Mouse (Mus musculus) mature B cell (primary cell): ENCODE results near the gene Osbpl9.

Source experiments
- in situ Hi-C: fragments of 300-500 bp; cut with MboI; formaldehyde crosslinking; loops from 2 replicates; pipeline ENCODE4 v1.14.3; 2019

Gene Osbpl9

GRCm38 (mm10) chr4:109201582-109202424 lies at the start of gene Osbpl9:
Gene Osbpl9 (minus strand): TSS chr4:109202272.
- in situ Hi-C loops: no loop called here

- in situ Hi-C loops: no loop called here
Measured at GRCm38 (mm10) chr4:109251605-109252004, 49.5 kb upstream of the Osbpl9 start.

DNA sequence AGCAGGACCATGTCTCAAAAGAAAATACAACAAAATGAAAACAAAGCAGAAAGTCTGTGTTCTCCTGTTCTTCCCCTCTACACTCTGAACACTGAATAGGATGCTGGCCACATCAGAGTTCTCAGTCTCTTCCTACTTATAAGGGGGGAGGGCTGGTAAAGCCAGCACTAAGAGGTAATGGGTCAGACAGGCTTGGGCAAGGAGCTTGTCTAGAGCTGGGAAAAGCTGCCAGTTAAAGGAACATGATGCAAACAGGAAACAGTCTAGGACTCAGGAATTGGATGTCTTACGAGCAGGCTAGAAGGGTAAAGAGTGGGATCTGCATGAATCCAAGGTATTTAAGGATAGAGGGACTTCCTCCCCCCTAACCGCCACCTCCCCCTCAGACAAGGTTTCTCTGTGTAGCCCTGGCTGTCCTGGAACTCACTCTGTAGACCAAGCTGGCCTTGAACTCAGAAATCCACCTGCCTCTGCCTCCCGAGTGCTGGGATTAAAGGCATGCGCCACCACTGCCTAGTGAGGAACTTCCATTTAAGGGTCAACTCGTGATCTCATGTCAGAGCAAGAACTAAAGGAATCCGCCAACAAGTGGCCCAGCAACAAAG lies 43.0 kb upstream of the Osbpl9 start:
- in situ Hi-C loops: no loop called here

DNA sequence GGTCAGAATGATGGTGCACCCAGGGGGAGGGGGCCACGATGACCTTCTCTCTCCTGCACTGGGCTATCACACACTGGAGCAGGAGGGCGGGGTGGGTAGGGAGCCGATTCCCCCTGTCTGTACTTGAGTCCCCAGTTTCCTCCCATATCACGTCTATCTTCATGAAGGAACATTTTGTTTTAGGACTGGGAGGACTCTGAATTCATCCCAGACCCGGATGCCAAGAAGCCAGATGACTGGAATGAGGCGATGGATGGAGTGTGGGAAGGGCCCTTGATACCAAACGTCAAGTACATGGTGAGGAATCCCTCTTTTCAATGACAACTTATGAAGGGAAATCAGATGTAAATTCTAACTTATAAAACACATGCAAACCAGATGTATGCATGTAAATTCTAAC lies 42.4 kb upstream of the Osbpl9 start:
- in situ Hi-C loops: no loop called here

- in situ Hi-C loops: no loop called here
Measured at GRCm38 (mm10) chr4:109241934-109242333, 39.9 kb upstream of the Osbpl9 start.

DNA sequence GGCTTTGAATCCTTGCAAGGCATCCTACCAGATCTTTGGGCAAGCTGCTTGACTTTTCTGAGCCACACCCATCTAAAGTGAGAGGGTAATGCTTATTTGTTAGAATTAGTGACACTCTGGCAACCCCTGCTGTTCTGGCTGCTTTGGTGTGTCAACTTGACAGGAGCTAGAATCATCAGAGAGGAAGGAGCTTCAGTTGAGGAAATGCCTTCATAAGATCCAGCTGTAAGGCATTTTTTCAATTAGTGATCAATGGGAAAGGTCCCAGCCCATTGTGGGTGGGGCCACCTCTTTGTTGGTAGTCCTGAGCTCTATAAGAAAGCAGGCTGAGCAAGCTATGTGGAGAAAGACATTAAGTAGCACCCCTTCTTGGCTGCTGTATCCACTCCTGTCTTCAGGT lies 39.1 kb upstream of the Osbpl9 start:
- in situ Hi-C loops: no loop called here

GRCm38 (mm10) chr4:109238428-109239268 lies 36.6 kb upstream of the Osbpl9 start:
- in situ Hi-C loops: no loop called here

- in situ Hi-C loops: no loop called here
Measured at GRCm38 (mm10) chr4:109236186-109236879, 34.3 kb upstream of the Osbpl9 start.

DNA sequence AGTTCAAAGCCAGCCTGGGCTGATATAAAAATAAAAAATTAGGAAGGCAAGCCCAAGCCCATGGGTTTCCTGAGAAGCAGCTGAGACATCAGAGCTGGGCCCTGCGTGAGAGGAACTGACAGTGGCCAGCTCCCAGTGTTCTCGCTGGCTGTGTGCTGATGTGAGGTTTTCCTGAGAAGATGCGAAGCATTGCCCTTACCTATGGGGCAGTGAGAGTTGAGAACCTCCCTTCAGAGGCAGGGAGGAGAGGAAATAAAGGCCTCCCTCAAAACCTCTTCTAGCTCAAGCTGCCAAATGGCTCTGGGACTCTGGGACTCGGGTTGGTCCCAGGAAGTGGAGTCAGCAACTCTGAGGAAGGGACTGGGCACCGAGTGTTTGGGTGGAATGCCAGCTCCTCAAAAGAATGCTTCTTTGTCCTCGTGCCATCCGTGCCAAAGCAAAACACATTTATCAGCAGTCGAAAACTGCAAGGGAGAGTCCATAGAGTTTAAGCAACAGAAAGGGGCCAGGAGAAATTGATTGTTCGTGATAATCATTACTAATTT lies 32.8 kb upstream of the Osbpl9 start:
- in situ Hi-C loops: no loop called here

DNA sequence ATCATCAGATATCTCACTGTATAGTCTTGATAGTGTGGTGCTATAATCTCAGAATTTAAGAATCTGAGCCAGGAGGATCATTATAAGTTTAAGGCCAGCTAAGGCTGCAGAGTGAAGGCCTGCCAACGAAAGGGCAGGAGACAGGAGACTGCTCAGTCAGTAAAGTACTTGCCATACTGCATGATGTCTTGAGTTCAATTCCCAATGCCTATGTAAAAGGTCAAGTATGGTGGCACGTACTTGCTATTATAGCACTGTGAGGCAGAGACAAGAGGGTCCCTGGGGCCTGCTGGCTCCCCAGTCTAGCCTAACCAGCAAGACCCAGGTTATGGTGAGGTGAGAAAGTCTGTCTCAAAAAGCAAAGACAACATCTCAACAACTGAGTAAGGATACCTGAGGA lies 32.1 kb upstream of the Osbpl9 start, which contains the start of gene Calr4:
Gene Calr4 (plus strand): TSS at position 301 of the 400 bp plus-strand sequence.
- in situ Hi-C loops: no loop called here

DNA sequence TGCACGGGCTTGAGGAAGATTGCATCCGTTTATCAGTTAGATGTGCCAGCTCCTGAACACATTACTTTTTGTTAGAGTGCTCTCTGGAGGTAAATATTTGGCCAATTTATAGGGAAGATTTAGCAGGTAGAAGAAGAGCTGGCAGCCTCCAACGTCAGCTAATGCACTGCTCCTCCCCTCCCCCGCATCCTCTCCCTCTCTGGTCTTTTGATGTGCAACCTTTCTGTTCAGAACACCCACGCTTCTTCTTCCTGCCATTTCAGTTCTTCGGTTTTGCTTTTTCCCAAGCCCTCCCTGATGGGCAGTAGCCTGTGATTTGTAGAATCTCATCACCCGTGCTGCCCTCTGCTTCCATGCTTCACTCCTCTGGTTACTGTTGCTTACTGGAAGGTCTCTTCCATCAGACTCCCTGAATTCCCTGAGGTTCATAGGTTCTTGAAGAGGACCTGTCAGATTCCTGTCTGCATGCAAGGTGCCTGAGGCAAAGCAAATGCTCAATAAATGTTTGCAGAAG lies 27.8 kb upstream of the Osbpl9 start:
- in situ Hi-C loops: no loop called here

GRCm38 (mm10) chr4:109226071-109226470 lies 24.0 kb upstream of the Osbpl9 start:
- in situ Hi-C loops: no loop called here

- in situ Hi-C loops: no loop called here
Measured at GRCm38 (mm10) chr4:109225606-109226005, 23.5 kb upstream of the Osbpl9 start.

- in situ Hi-C loops: no loop called here
Measured at GRCm38 (mm10) chr4:109224762-109225552, 22.9 kb upstream of the Osbpl9 start.

DNA sequence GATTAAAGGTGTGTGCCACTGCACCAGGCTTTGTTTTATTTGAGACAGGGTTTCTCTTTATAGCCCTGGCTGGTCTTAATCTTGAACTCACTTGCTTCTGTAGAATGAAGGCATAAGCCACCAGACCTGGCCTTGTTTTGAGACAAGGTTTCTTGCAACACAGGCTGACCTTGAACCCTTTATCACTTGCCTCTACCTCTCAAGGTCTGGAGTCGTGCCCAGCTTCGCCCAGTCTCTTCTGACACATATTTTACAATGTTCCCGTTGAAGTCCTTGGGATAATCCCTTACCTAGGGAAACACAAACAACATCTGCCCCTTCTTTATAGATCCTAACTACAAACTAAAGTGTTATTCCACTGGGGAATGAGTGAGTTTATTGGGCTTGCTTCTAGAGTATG lies 19.9 kb upstream of the Osbpl9 start:
- in situ Hi-C loops: no loop called here

- in situ Hi-C loops: no loop called here
Measured at GRCm38 (mm10) chr4:109220441-109220940, 18.4 kb upstream of the Osbpl9 start.

GRCm38 (mm10) chr4:109218008-109218407 lies 15.9 kb upstream of the Osbpl9 start:
- in situ Hi-C loops: no loop called here

DNA sequence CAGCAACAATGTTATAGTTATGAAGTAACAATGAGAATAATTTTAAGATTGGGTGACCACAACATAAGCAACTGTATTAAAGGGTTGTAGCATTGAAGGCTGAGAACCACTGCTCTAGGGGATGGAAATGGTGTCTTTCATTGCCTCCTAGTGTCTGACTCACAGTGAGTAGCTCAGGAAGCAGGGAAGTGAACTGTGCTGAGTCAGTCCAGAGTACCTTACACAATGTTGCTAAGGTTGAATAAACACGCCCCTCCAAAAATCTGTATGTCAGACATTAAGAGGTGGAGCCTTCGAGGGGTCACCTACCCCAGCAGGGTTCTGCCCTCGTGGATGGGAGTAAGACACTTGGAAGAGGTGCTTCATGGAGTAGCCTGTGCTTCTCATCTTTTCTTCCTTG lies 11.9 kb upstream of the Osbpl9 start:
- in situ Hi-C loops: no loop called here

DNA sequence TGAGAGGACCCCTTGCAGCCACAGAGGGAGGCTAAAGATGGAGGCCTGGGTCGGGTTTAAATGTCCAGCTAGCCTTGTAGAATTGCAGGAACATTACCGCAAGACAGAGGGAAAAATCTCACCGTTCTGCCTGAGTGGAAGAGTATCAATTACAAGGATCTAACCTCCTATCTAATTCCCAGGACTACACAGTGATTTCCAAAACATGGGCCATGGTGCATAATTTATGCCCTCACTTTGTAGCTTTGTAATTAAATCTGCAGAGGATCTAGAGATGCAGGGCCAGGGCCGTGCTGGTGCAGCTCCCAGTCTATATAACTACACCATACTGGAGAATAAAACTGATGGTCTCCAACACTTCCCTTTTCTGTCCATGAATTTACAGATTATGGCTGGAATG lies 8.8 kb upstream of the Osbpl9 start:
- in situ Hi-C loops: no loop called here

- in situ Hi-C loops: no loop called here
Measured at GRCm38 (mm10) chr4:109210253-109210652, 8.2 kb upstream of the Osbpl9 start.
